Mouse (Mus musculus) gonadal fat pad, adult 2 months (tissue): Measurements from ENCODE around the gene Lrrc75b. TPM values are rescaled to one million over a fixed set of nuclear protein-coding genes. Genes with fewer than 3 reads are reported as not detected.
"Not testable (repeated sequence)": the region's sequence is repeated elsewhere in the genome, so short reads cannot be mapped to it uniquely, and the experiment has no call there.

ENCODE experiments used
- DNase-seq: peaks from one replicate; pipeline ENCODE4 v3.0.0-alpha.2; 2012; ENCODE audit warnings: low read depth
- polyA plus RNA-seq: library from polyadenylated mRNA; depleted of rRNA; stranded (reverse); fragments of >200 nt; gene quantifications from 2 replicates; pipeline ENCODE4 v1.2.3, GENCODE M21; 2012

The Lrrc75b gene
- polyA plus RNA-seq, 1 experiment: 9.0 TPM

- no peak for DNase-seq
These were observed 7.9 kb upstream of the Lrrc75b start for GRCm38 (mm10) chr10:75568029-75568428.

- not testable (repeated sequence) for DNase-seq
These were observed 6.6 kb upstream of the Lrrc75b start for GRCm38 (mm10) chr10:75566765-75567164.

GRCm38 (mm10) chr10:75566321-75566720, 6.2 kb upstream of the Lrrc75b start:
- no peak for DNase-seq

GRCm38 (mm10) chr10:75565906-75566305, 5.8 kb upstream of the Lrrc75b start:
- no peak for DNase-seq

- no peak for DNase-seq
These were observed 5.3 kb upstream of the Lrrc75b start for GRCm38 (mm10) chr10:75565436-75565835.

GRCm38 (mm10) chr10:75564687-75565265, 4.6 kb upstream of the Lrrc75b start:
- no peak for DNase-seq

GRCm38 (mm10) chr10:75562596-75562995, 2.5 kb upstream of the Lrrc75b start:
- no peak for DNase-seq

GRCm38 (mm10) chr10:75561071-75561654, 1.0 kb upstream of the Lrrc75b start, which contains the start of gene Ggt1:
Ggt1 (plus strand) TSS chr10:75561604.
- DNase-seq: no peak

- no peak for DNase-seq
These were observed 394 bp upstream of the Lrrc75b start for GRCm38 (mm10) chr10:75560549-75560899.

- no peak for DNase-seq
These were observed 972 bp downstream of the Lrrc75b start for GRCm38 (mm10) chr10:75559041-75559675.

GRCm38 (mm10) chr10:75558515-75558914, 1.6 kb downstream of the Lrrc75b start:
- peak; percentile 56 for DNase-seq

- no peak for DNase-seq
These were observed 4.1 kb downstream of the Lrrc75b start for GRCm38 (mm10) chr10:75556026-75556425.

GRCm38 (mm10) chr10:75555557-75555956, 4.6 kb downstream of the Lrrc75b start:
- no peak for DNase-seq

GRCm38 (mm10) chr10:75554090-75554489, 6.0 kb downstream of the Lrrc75b start:
- no peak for DNase-seq

- no peak for DNase-seq
These were observed 7.3 kb downstream of the Lrrc75b start for GRCm38 (mm10) chr10:75552701-75553450.

- DNase-seq: no peak
These were observed 8.0 kb downstream of the Lrrc75b start for GRCm38 (mm10) chr10:75552106-75552505.

GRCm38 (mm10) chr10:75551175-75551574, 9.0 kb downstream of the Lrrc75b start:
- no peak for DNase-seq

- DNase-seq: no peak
These were observed 10.2 kb downstream of the Lrrc75b start for GRCm38 (mm10) chr10:75549886-75550285.

GRCm38 (mm10) chr10:75548486-75548885, 11.6 kb downstream of the Lrrc75b start:
- no peak for DNase-seq

GRCm38 (mm10) chr10:75547901-75548300, 12.2 kb downstream of the Lrrc75b start:
- no peak for DNase-seq

GRCm38 (mm10) chr10:75536123-75536522, 24.0 kb downstream of the Lrrc75b start:
- no peak for DNase-seq

- DNase-seq: no peak
These were observed 24.7 kb downstream of the Lrrc75b start for GRCm38 (mm10) chr10:75535423-75535822.

GRCm38 (mm10) chr10:75534934-75535333, 25.2 kb downstream of the Lrrc75b start:
- no peak for DNase-seq
